Mouse (Mus musculus) embryonic facial prominence, embryonic 15.5 days (tissue): Measurements from ENCODE around the gene Polr3gl. TPM values are rescaled to one million over a fixed set of nuclear protein-coding genes. Genes with fewer than 3 reads are reported as not detected.
A peak's percentile ranks its signal among the peaks of the same experiment; 100 is the strongest.
"Not testable (repeated sequence)": the region's sequence is repeated elsewhere in the genome, so short reads cannot be mapped to it uniquely, and the experiment has no call there.

Experiments
- ATAC-seq: fragments of 200-750 bp; cut with Nextera tagmentation; 2 replicates; pipeline ENCODE4 v1.8.0; 2017; ENCODE audit warnings: low read depth, moderate TSS enrichment; ENCODE audit not compliant: insufficient number of reproducible peaks, low FRiP score, low TSS enrichment
- H3K27ac ChIP-seq: fragments of 300-500 bp; sonication (generic); replicated peaks from 2 replicates; pipeline ENCODE4 v1.5.1; 2015; ENCODE audit warnings: mild to moderate bottlenecking, inconsistent platforms
- H3K27me3 ChIP-seq: fragments of 300-500 bp; sonication (generic); 2 replicates; pipeline ENCODE4 v1.6.1; 2015; ENCODE audit warnings: inconsistent platforms
- H3K36me3 ChIP-seq: fragments of 300-500 bp; sonication (generic); 2 replicates; pipeline ENCODE4 v1.6.1; 2015; ENCODE audit warnings: mild to moderate bottlenecking, inconsistent platforms
- H3K4me1 ChIP-seq: fragments of 300-500 bp; sonication (generic); 2 replicates; pipeline ENCODE4 v1.6.1; 2015; ENCODE audit warnings: inconsistent platforms
- H3K4me2 ChIP-seq: fragments of 300-500 bp; sonication (generic); replicated peaks from 2 replicates; pipeline ENCODE4 v1.6.1; 2015; ENCODE audit warnings: mild to moderate bottlenecking, inconsistent platforms
- H3K4me3 ChIP-seq: fragments of 300-500 bp; sonication (generic); replicated peaks from 2 replicates; pipeline ENCODE4 v1.5.1; 2015; ENCODE audit warnings: mild to moderate bottlenecking, inconsistent platforms
- H3K9ac ChIP-seq: fragments of 300-500 bp; sonication (generic); 2 replicates; pipeline ENCODE4 v1.6.1; 2015; ENCODE audit warnings: inconsistent platforms
- H3K9me3 ChIP-seq: fragments of 300-500 bp; sonication (generic); replicated peaks from 2 replicates; pipeline ENCODE4 v1.6.1; 2016; ENCODE audit warnings: inconsistent platforms
- WGBS: fragments of 180-500 bp; shearing (Covaris S2); methylation state at CpG from one replicate; pipeline ENCODE4 v1.1.7; 2015; 5-methylcytosine and 5-hydroxymethylcytosine counted together
- polyA plus RNA-seq: library from polyadenylated mRNA; unstranded; fragments of >200 nt; fragmentation: Nextera tagmentation; extraction: Ambion mirVana; gene quantifications from 2 replicates; pipeline ENCODE4 v1.2.1, GENCODE M21; 2015

Polr3gl gene
- polyA plus RNA-seq, 1 experiment from 2014 or later, result 48.5 TPM

DNA sequence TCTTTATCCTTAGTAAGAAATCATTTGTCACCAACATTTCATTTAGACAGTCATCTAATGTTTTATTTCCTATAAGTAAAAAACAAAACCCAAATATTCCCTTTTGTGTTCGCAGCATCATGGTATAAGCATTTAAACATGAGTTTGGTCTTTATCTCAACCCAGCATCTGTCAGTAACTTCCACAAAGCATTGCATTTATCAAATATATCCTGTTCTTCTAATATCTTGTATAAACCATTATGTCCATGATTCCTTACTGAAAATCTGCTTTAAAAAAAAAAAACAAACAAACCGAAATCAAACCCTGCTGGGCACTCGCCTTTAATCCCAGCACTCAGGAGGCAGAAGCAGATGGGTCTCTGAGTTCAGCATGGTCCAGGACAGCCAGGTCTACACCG, 12.6 kb upstream of the Polr3gl start:
- ATAC-seq, result no peak
- Histone ChIP-seq H3K27ac (no peak overlapping the region), H3K27me3 (no peaks in the 10 kb centered on the region), H3K4me2 (no peak overlapping the region), H3K4me3 (no peak overlapping the region), H3K36me3 (peaks cover 18% of the 10 kb centered on the region), H3K9me3 (no peaks in the 10 kb centered on the region), H3K4me1 (peaks cover 22% of the 10 kb centered on the region), H3K9ac (no peak overlapping the region)
- 86% methylated on average over 4 of the region's 4 CpGs for WGBS

GRCm38 (mm10) chr3:96606007-96606406, 12.0 kb upstream of the Polr3gl start:
- H3K9ac ChIP-seq, H3K9me3 ChIP-seq, H3K27ac ChIP-seq, H3K4me2 ChIP-seq, ATAC-seq, H3K27me3 ChIP-seq, H3K4me3 ChIP-seq: not testable (repeated sequence)
- Histone ChIP-seq H3K36me3 (peaks cover 14% of the 10 kb centered on the region), H3K4me1 (peaks cover 22% of the 10 kb centered on the region)
- 82% methylated on average over 4 of the region's 4 CpGs for WGBS

- 42% methylated on average over 5 of the region's 5 CpGs for WGBS
- no peaks in the 10 kb centered on the region for H3K27me3 ChIP-seq
Measured at GRCm38 (mm10) chr3:96603311-96603710, 9.3 kb upstream of the Polr3gl start.

DNA sequence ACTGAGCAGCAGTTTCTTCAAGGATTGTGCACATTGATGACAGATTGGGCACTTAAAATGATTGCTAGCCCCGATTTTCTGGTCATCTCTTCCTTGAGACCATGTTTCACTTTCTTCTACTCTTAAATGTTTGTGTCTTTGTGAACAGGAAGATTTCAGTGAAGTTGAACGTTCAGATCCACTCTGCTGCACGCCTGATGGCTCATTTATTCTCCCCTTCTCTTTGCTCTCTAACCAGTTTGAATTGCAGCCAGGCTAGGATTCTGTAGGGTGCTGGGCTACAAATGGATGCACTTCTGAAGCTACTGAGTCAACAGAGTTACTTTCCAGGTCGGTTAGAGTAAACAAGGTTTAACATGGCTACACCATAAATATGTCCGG, 8.7 kb upstream of the Polr3gl start:
- no peaks in the 10 kb centered on the region; the same call in 1 of the 2 replicates for H3K27me3 ChIP-seq
- H3K4me1 ChIP-seq, result peaks cover 47% of the 10 kb centered on the region
- peak overlapping the region; percentile 97 for H3K27ac ChIP-seq
- peak overlapping the region; percentile 26 for H3K9ac ChIP-seq
- WGBS, result 41% methylated on average over 5 of the region's 5 CpGs
- H3K4me3 ChIP-seq, result peak overlapping the region; percentile 75
- peak overlapping the region; percentile 55 for H3K4me2 ChIP-seq
- H3K9me3 ChIP-seq, result no peaks in the 10 kb centered on the region
- 0 out of 2 replicates have a peak, but pooled peaks cover 4% of the 10 kb centered on the region for H3K36me3 ChIP-seq
- ATAC-seq, result no peak

More at GRCm38 (mm10) chr3:96603311-96603710, 9.3 kb upstream of the Polr3gl start:
- no peak for ATAC-seq
- Histone ChIP-seq H3K36me3 (peaks cover 8% of the 10 kb centered on the region; the same call in 1 of the 2 replicates), H3K4me1 (peaks cover 41% of the 10 kb centered on the region), H3K4me2 (peak overlapping the region; percentile 55), H3K9ac (peak overlapping the region; percentile 26; the same call in 1 of the 2 replicates), H3K9me3 (no peaks in the 10 kb centered on the region), H3K4me3 (peak overlapping the region; percentile 75), H3K27ac (peak overlapping the region; percentile 97)

DNA sequence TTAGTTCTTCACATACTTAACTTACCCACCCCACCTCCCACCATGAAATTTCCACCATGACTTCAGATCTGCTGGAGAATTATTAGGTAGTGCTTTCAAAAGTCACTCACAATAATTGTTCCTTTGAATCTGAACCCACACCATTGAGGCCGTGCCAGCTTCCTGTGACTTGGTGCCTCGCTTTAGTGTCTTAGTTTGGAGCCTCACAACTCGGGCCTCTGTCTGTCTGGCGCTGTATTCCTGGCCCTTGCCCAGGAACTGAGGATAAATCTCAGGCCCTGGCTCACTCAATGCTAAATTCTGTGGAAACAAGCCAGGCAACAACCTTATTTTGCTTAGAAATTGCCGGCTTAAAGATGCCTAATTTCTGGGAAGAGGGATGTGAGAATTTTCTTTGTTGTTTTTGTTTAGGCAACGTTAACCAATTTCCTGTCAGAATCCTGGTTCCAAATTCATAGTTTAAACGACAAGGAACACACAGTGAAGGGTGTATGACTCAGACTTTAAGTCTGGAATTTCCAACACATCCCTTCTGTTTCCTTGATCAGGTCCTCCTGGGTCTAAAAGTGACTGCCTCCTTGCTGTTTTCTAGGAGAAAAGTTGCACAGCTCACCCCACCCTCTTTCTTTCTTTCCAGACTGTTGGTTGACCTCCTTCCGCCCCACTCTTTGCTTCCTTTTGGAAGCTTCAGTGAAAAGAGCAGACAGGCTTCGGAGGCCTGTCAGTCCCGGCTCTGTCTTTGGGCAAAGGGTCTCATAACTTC, 8.1 kb upstream of the Polr3gl start:
- Histone ChIP-seq H3K27ac (peak overlapping the region; percentile 97), H3K4me1 (peaks cover 52% of the 10 kb centered on the region), H3K4me3 (peak overlapping the region; percentile 75), H3K36me3 (0 out of 2 replicates have a peak, but pooled peaks cover 4% of the 10 kb centered on the region), H3K9me3 (no peaks in the 10 kb centered on the region), H3K27me3 (peaks cover 4% of the 10 kb centered on the region; the same call in 1 of the 2 replicates), H3K4me2 (peak overlapping the region; percentile 55), H3K9ac (peak overlapping the region; percentile 26)
- 17% methylated on average over 10 of the region's 10 CpGs for WGBS
- no peak for ATAC-seq

- peak overlapping the region; percentile 97 for H3K27ac ChIP-seq
- peak overlapping the region; percentile 70 for H3K9ac ChIP-seq
- peak; percentile 69 for ATAC-seq
- H3K9me3 ChIP-seq, result no peaks in the 10 kb centered on the region
- 0 out of 2 replicates have a peak, but pooled peaks cover 4% of the 10 kb centered on the region for H3K36me3 ChIP-seq
- H3K4me1 ChIP-seq, result peaks cover 60% of the 10 kb centered on the region
- peak overlapping the region; percentile 55 for H3K4me2 ChIP-seq
- peaks cover 7% of the 10 kb centered on the region for H3K27me3 ChIP-seq
- under 1% methylated on average over 35 of the region's 40 CpGs for WGBS
- peak overlapping the region; percentile 75 for H3K4me3 ChIP-seq
Measured at GRCm38 (mm10) chr3:96601251-96601787, 7.3 kb upstream of the Polr3gl start.

DNA sequence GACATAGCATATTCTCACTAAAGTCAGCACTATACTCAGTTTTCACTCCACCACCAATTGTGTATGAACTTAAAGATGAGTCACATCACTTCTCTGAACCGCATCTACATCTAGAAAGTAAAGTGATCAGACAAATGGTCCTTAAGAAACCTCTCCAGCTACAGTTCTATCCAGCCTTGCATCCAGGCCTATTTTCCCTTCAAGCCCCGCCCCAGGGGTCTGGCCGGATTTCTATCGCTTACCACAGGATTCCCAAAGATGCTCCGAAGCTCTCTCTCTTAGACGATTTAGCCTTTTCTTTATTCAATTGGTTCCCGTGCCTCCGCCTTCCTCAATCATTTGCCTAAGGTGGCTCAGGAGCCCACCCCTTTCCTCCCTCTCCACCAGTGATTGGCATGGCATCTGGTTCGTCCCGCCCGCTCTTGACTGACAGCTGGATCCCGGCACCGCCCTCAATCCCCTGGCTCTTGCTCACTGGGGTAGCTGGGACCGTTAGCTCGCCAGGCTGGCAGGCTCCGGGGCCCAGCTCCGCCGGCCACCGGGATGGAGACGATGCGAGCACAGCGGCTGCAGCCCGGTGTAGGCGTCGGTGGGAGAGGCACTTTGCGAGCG, 6.8 kb upstream of the Polr3gl start, which contains the start of gene Lix1l:
Gene Lix1l, plus strand, starts transcription at position 511 of the 612 bp plus-strand sequence.
- Histone ChIP-seq H3K27ac (peak within 1 kb of the TSS; percentile 97), H3K36me3 (0 out of 2 replicates have a peak, but pooled peaks cover 4% of the 10 kb centered on the region), H3K9me3 (no peaks in the 10 kb centered on the region), H3K4me3 (peak within 1 kb of the TSS; percentile 75), H3K4me1 (peaks cover 66% of the 10 kb centered on the region), H3K4me2 (peak within 1 kb of the TSS; percentile 55), H3K9ac (peak within 1 kb of the TSS; percentile 70), H3K27me3 (peaks cover 8% of the 10 kb centered on the region)
- peak; percentile 95 for ATAC-seq
- under 1% methylated on average over 27 of the region's 27 CpGs for WGBS

DNA sequence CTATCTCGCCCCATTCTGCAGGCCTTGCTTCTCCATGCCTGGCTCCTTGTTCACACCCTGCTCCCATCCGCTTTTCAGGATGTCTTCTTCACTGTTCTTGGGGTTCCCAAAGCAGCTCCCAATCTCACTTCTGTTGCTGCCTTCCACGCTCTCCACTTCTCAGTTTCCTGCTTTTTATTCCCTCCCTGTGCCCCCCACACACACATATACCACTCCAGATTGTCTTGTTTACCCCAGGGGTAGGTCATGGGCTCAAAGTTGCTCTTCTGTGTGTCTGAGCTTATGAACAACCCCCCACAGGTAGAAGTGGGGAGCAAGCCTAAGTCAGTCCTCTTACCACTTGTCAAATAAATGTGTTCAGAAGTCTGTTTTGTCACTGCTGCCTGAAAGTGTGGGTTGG, 5.4 kb upstream of the Polr3gl start:
- no peak overlapping the region for H3K9ac ChIP-seq
- WGBS, result 78% methylated on average over 3 of the region's 3 CpGs
- ATAC-seq, result no peak
- H3K4me3 ChIP-seq, result no peak overlapping the region
- 0 out of 2 replicates have a peak, but pooled peaks cover 4% of the 10 kb centered on the region for H3K36me3 ChIP-seq
- no peak overlapping the region for H3K27ac ChIP-seq
- 0 out of 2 replicates have a peak overlapping the region, but pooled peaks have one; percentile 92 for H3K4me2 ChIP-seq
- H3K9me3 ChIP-seq, result no peaks in the 10 kb centered on the region
- H3K4me1 ChIP-seq, result peaks cover 64% of the 10 kb centered on the region
- H3K27me3 ChIP-seq, result peaks cover 12% of the 10 kb centered on the region

DNA sequence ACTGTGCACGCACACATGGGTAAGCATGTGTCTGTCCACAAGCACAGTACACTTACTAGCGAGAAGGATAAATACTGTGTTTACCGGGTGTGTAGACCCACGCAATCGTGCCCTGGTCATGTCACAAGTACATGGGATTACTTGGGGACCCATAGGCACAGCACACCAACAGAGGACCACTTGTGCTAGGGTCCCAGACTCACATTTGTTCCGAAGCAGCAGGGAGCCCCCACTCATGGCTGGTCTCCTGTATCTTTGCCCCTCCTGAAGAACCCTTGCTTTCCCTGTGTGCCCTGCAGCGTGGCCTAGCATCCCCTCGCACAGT, 5.0 kb upstream of the Polr3gl start:
- Histone ChIP-seq H3K4me1 (peaks cover 60% of the 10 kb centered on the region), H3K9me3 (no peaks in the 10 kb centered on the region), H3K4me2 (peak overlapping the region; percentile 92), H3K9ac (no peak overlapping the region), H3K27ac (no peak overlapping the region), H3K27me3 (peaks cover 12% of the 10 kb centered on the region), H3K36me3 (0 out of 2 replicates have a peak, but pooled peaks cover 3% of the 10 kb centered on the region), H3K4me3 (peak overlapping the region; percentile 48; the same call in 1 of the 2 replicates)
- WGBS, result 58% methylated on average over 8 of the region's 8 CpGs
- ATAC-seq, result no peak

DNA sequence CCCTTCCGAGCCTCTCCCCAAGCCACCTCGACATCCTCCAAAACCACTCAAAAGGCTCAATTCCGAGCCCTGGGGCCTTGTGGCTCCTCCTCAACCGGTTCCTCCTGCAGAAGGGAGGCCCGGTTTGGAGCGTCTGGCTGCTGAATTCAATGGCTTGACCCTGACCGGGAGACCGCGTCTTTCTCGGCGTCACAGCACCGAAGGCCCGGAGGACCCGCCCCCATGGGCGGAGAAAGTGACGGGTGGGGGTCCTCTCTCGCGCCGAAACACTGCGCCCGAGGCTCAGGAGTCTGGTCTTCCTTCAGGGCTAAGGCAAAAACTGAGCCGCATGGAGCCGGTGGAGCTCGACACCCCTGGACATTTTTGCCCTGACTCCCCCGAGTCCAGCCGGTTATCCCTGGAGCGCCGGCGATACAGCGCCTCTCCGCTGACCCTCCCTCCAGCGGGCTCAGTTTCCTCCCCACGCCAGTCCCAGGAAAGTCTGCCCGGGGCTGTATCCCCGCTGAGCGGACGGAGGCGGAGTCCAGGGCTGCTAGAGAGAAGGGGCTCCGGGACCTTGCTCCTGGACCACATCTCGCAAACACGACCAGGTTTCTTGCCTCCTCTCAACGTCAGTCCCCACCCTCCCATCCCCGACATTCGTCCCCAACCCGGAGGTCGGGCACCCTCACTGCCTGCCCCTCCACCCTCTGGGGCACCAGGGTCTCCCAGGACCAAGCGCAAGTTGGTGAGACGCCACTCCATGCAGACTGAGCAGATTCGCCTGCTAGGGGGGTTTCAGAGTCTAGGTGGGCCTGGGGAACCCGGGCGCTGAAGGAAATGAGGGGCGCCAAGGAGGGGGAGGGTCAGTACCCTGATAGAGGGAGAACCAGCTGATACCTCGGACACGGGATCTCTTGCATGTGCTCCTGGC, 4.4 kb upstream of the Polr3gl start:
- 1% methylated on average over 52 of the region's 54 CpGs for WGBS
- no peak for ATAC-seq
- Histone ChIP-seq H3K4me1 (peaks cover 54% of the 10 kb centered on the region), H3K9me3 (no peaks in the 10 kb centered on the region), H3K4me2 (peak overlapping the region; percentile 92), H3K9ac (peak overlapping the region; percentile 35), H3K4me3 (peak overlapping the region; percentile 48), H3K36me3 (no peaks in the 10 kb centered on the region), H3K27ac (peak overlapping the region; percentile 58), H3K27me3 (peaks cover 12% of the 10 kb centered on the region)
